In the genomic region with DNA sequence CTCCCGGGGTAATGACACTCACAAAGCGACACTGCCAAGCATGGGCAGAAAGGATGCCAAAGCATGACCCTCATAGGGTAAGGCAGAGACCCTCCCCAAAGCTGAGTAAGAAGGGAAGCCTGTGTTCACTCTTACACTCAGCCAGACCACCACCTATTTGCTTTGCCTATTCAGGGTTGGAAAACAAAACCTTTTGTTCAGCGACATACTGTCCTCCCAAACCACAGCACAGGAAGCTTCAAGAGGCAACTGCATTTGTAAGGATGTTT, we compare ENCODE assay signal across 8 mouse cellular contexts. TPM values are rescaled to one million over a fixed set of nuclear protein-coding genes. Genes with fewer than 3 reads are reported as not detected.
A peak's percentile ranks its signal among the peaks of the same experiment; 100 is the strongest.
DNase-seq lines count a peak whose midpoint lies in the region; ATAC-seq lines count a peak whose summit lies in the region.
"Had no signal": no experiment of that assay in that cellular context is flagged by ENCODE, and none has a peak within 500 bp of the region (broad histone marks: within the 10 kb centered on the region; RNA-seq: fewer than 3 reads in every experiment).

No protein-coding gene starts in this region.

- H3K27me3 ChIP-seq in lung, embryonic 16.5 days (ENCODE audit: control insufficient read depth, insufficient read depth, low read depth, low read length) = peaks cover 54% of the 10 kb centered on the region
- peaks cover 86% of the 10 kb centered on the region for H3K27me3 ChIP-seq in hindbrain, embryonic 10.5 days (ENCODE audit: insufficient read depth, poor library complexity, severe bottlenecking)
- H3K27me3 ChIP-seq in limb, embryonic 15.5 days = peaks cover 55% of the 10 kb centered on the region

- DNase-seq in lung, postnatal 25 days (ENCODE audit: low spot score) = no peak
- no peak for DNase-seq in hindbrain, embryonic 10.5 days (ENCODE audit: low spot score)
- no peak for DNase-seq in adrenal gland, postnatal 36 days
- DNase-seq in right cerebral cortex, adult 18-20 months = no peak
- no peak for DNase-seq in adrenal gland, postnatal 10 days
- DNase-seq: gastrocnemius, postnatal 36 days had no signal

- H3K27ac ChIP-seq in lung, embryonic 16.5 days (ENCODE audit: low read length) = no peak overlapping the region
- no peak overlapping the region for H3K27ac ChIP-seq in hindbrain, embryonic 10.5 days
- no peak overlapping the region for H3K27ac ChIP-seq in limb, embryonic 15.5 days

- no peaks in the 10 kb centered on the region for H3K9me3 ChIP-seq in lung, embryonic 16.5 days (ENCODE audit: control insufficient read depth, low read length)
- no peaks in the 10 kb centered on the region for H3K9me3 ChIP-seq in hindbrain, embryonic 10.5 days
- no peaks in the 10 kb centered on the region for H3K9me3 ChIP-seq in limb, embryonic 15.5 days

- WGBS in lung, embryonic 16.5 days = 28% methylated on average over 3 of the region's 3 CpGs
- 8% methylated on average over 3 of the region's 3 CpGs for WGBS in hindbrain, embryonic 10.5 days
- WGBS in limb, embryonic 15.5 days = 41% methylated on average over 3 of the region's 3 CpGs

- H3K36me3 ChIP-seq in lung, embryonic 16.5 days (ENCODE audit: control insufficient read depth, insufficient read depth, low read length) = no peaks in the 10 kb centered on the region
- H3K36me3 ChIP-seq in hindbrain, embryonic 10.5 days = no peaks in the 10 kb centered on the region
- H3K36me3 ChIP-seq in limb, embryonic 15.5 days = no peaks in the 10 kb centered on the region

- no peak overlapping the region for H3K9ac ChIP-seq in lung, embryonic 16.5 days (ENCODE audit: low read length)
- H3K9ac ChIP-seq in limb, embryonic 15.5 days = no peak overlapping the region

- peak overlapping the region; percentile 79; the same call in 1 of the 2 replicates for H3K4me2 ChIP-seq in lung, embryonic 16.5 days (ENCODE audit: low read depth, low read length)
- peak overlapping the region; percentile 87; the same call in 1 of the 2 replicates for H3K4me2 ChIP-seq in limb, embryonic 15.5 days

- no peak overlapping the region for H3K4me3 ChIP-seq in lung, embryonic 16.5 days (ENCODE audit: low read length)
- peak overlapping the region; percentile 57 for H3K4me3 ChIP-seq in hindbrain, embryonic 10.5 days
- H3K4me3 ChIP-seq in limb, embryonic 15.5 days = no peak overlapping the region

- peaks cover 5% of the 10 kb centered on the region for H3K4me1 ChIP-seq in lung, embryonic 16.5 days (replicated peaks; ENCODE audit: control insufficient read depth, insufficient read depth, low read length)
- peaks cover 19% of the 10 kb centered on the region for H3K4me1 ChIP-seq in hindbrain, embryonic 10.5 days (replicated peaks)
- H3K4me1 ChIP-seq in limb, embryonic 15.5 days = peaks cover 21% of the 10 kb centered on the region

- no peak for ATAC-seq in lung, embryonic 16.5 days (ENCODE audit: low read depth)
- no peak for ATAC-seq in limb, embryonic 15.5 days (ENCODE audit: insufficient number of reproducible peaks, low FRiP score, low TSS enrichment, low read depth)

RNA-seq across cellular contexts. Expression of gene Smug1, which starts 19.5 kb away (rescaled TPM):
- 17.4 and 20.7 TPM in 2 replicates for polyA plus RNA-seq in lung, embryonic 16.5 days (2015; fragmentation: Nextera tagmentation; extraction: Ambion mirVana)
- 24.3 TPM in 2 replicates for polyA plus RNA-seq in hindbrain, embryonic 10.5 days (2016; fragmentation: Nextera tagmentation; extraction: Ambion mirVana)
- 17.0 and 18.3 TPM in 2 replicates for polyA plus RNA-seq in limb, embryonic 15.5 days (2015; fragmentation: Nextera tagmentation; extraction: Ambion mirVana)
- total RNA-seq in adrenal gland, postnatal 36 days (2021) = 10 to 100 TPM; 11.9 to 13.0 TPM
- total RNA-seq in adrenal gland, postnatal 10 days (2021) = 10 to 100 TPM; 14.0 to 19.9 TPM
